Mouse (Mus musculus) forebrain, embryonic 11.5 days (tissue): ENCODE data around the gene Ccnd3. TPM values are rescaled to one million over a fixed set of nuclear protein-coding genes. Genes with fewer than 3 reads are reported as not detected.

Experiments
- ATAC-seq: fragments of 200-750 bp; cut with Nextera tagmentation; replicated peaks from 2 replicates; pipeline ENCODE4 v1.8.0; 2017; ENCODE audit warnings: moderate TSS enrichment; ENCODE audit not compliant: low FRiP score
- DNase-seq: peaks from one replicate; pipeline ENCODE4 v3.0.0-alpha.2; 2017; ENCODE audit warnings: low spot score
- H3K27ac ChIP-seq: fragments of 300-500 bp; sonication (generic); 2 replicates; pipeline ENCODE4 v1.5.1; 2014; ENCODE audit warnings: low read depth, low read length
- H3K27me3 ChIP-seq: fragments of 300-500 bp; sonication (generic); 2 replicates; pipeline ENCODE4 v1.6.1; 2014; ENCODE audit warnings: mild to moderate bottlenecking, low read length, mixed read lengths; ENCODE audit not compliant: control insufficient read depth, insufficient read depth
- H3K36me3 ChIP-seq: fragments of 300-500 bp; sonication (generic); 2 replicates; pipeline ENCODE4 v1.6.1; 2014; ENCODE audit warnings: mild to moderate bottlenecking, low read length, moderate library complexity, mixed read lengths; ENCODE audit not compliant: control insufficient read depth, insufficient read depth
- H3K4me1 ChIP-seq: fragments of 300-500 bp; sonication (generic); replicated peaks from 2 replicates; pipeline ENCODE4 v1.6.1; 2014; ENCODE audit warnings: low read length, mixed read lengths; ENCODE audit not compliant: control insufficient read depth, insufficient read depth
- H3K4me2 ChIP-seq: fragments of 300-500 bp; sonication (generic); 2 replicates; pipeline ENCODE4 v1.6.1; 2014; ENCODE audit warnings: low read depth, mild to moderate bottlenecking, low read length, moderate library complexity, mixed read lengths; ENCODE audit not compliant: severe bottlenecking
- H3K4me3 ChIP-seq: fragments of 300-500 bp; sonication (generic); 2 replicates; pipeline ENCODE4 v1.5.1; 2014; ENCODE audit warnings: low read depth, low read length
- H3K9ac ChIP-seq: fragments of 300-500 bp; sonication (generic); 2 replicates; pipeline ENCODE4 v1.6.1; 2014; ENCODE audit warnings: low read length
- H3K9me3 ChIP-seq: fragments of 300-500 bp; sonication (generic); 2 replicates; pipeline ENCODE4 v1.6.1; 2016; ENCODE audit warnings: low read length, mixed read lengths; ENCODE audit not compliant: control insufficient read depth
- WGBS: fragments of 180-500 bp; shearing (Covaris S2); extraction: QIAGEN DNeasy Blood & Tissue Kit; methylation state at CpG from one replicate; pipeline ENCODE4 v1.1.7; 2014; 5-methylcytosine and 5-hydroxymethylcytosine counted together
- polyA plus RNA-seq: library from polyadenylated mRNA; unstranded; fragments of >200 nt; fragmentation: Nextera tagmentation; extraction: Ambion mirVana; gene quantifications from 2 replicates; pipeline ENCODE4 v1.2.1, GENCODE M21; 2014

Gene Ccnd3
- polyA plus RNA-seq, 1 experiment from 2014 or later: 253 TPM

- Histone ChIP-seq H3K4me2 (no peak overlapping the region), H3K4me1 (peaks cover 9% of the 10 kb centered on the region; the same call in 1 of the 2 replicates), H3K27ac (no peak overlapping the region), H3K9ac (no peak overlapping the region), H3K4me3 (no peak overlapping the region), H3K27me3 (no peaks in the 10 kb centered on the region), H3K9me3 (no peaks in the 10 kb centered on the region), H3K36me3 (no peaks in the 10 kb centered on the region)
- ATAC-seq (no peak), DNase-seq (no peak)
Measured at GRCm38 (mm10) chr17:47503689-47504088, 1.2 kb upstream of the Ccnd3 start.

GRCm38 (mm10) chr17:47504228-47504627 lies 623 bp upstream of the Ccnd3 start:
- H3K4me2 ChIP-seq: peak overlapping the region; percentile 55
- H3K27me3 ChIP-seq: no peaks in the 10 kb centered on the region
- no peak overlapping the region for H3K9ac ChIP-seq
- no peak overlapping the region for H3K27ac ChIP-seq
- WGBS: 75% methylated on average over 5 of the region's 5 CpGs
- H3K4me1 ChIP-seq: peaks cover 9% of the 10 kb centered on the region; the same call in 1 of the 2 replicates
- no peak overlapping the region; the same call in 1 of the 2 replicates for H3K4me3 ChIP-seq
- H3K9me3 ChIP-seq: no peaks in the 10 kb centered on the region
- H3K36me3 ChIP-seq: no peaks in the 10 kb centered on the region
- ATAC-seq (no peak), DNase-seq (no peak)

- Histone ChIP-seq H3K27me3 (no peaks in the 10 kb centered on the region), H3K27ac (no peak overlapping the region), H3K9me3 (no peaks in the 10 kb centered on the region), H3K4me3 (no peak overlapping the region; the same call in 1 of the 2 replicates), H3K4me2 (peak overlapping the region; percentile 55), H3K9ac (no peak overlapping the region), H3K36me3 (no peaks in the 10 kb centered on the region), H3K4me1 (peaks cover 11% of the 10 kb centered on the region; the same call in 1 of the 2 replicates)
- no peak for ATAC-seq
- WGBS: 71% methylated on average over 2 of the region's 2 CpGs
- no peak for DNase-seq
Measured at GRCm38 (mm10) chr17:47505566-47505965, 715 bp downstream of the Ccnd3 start.

- ATAC-seq (no peak), DNase-seq (no peak)
- peaks cover 13% of the 10 kb centered on the region; the same call in 1 of the 2 replicates for H3K4me1 ChIP-seq
- H3K4me2 ChIP-seq: no peak overlapping the region
- no peak overlapping the region for H3K4me3 ChIP-seq
- H3K36me3 ChIP-seq: no peaks in the 10 kb centered on the region
- no peaks in the 10 kb centered on the region for H3K9me3 ChIP-seq
- no peak overlapping the region for H3K27ac ChIP-seq
- H3K27me3 ChIP-seq: no peaks in the 10 kb centered on the region
- no peak overlapping the region for H3K9ac ChIP-seq
- 96% methylated on average over 1 of the region's 1 CpGs for WGBS
Measured at GRCm38 (mm10) chr17:47506042-47506441, 1.2 kb downstream of the Ccnd3 start.

- Histone ChIP-seq H3K27ac (no peak overlapping the region), H3K9ac (no peak overlapping the region), H3K36me3 (no peaks in the 10 kb centered on the region), H3K4me2 (no peak overlapping the region), H3K9me3 (no peaks in the 10 kb centered on the region), H3K27me3 (no peaks in the 10 kb centered on the region), H3K4me1 (peaks cover 13% of the 10 kb centered on the region), H3K4me3 (no peak overlapping the region)
- DNase-seq: no peak
- ATAC-seq: no peak
- 89% methylated on average over 4 of the region's 4 CpGs for WGBS
Measured at GRCm38 (mm10) chr17:47506697-47507096, 1.8 kb downstream of the Ccnd3 start.

GRCm38 (mm10) chr17:47507523-47507922 lies 2.7 kb downstream of the Ccnd3 start:
- Histone ChIP-seq H3K27me3 (no peaks in the 10 kb centered on the region), H3K4me2 (no peak overlapping the region), H3K36me3 (no peaks in the 10 kb centered on the region), H3K9ac (no peak overlapping the region), H3K27ac (no peak overlapping the region), H3K4me1 (peaks cover 13% of the 10 kb centered on the region), H3K9me3 (no peaks in the 10 kb centered on the region), H3K4me3 (no peak overlapping the region)
- ATAC-seq (no peak), DNase-seq (no peak)
- WGBS: 81% methylated on average over 2 of the region's 2 CpGs

- Histone ChIP-seq H3K4me2 (no peak overlapping the region), H3K27me3 (no peaks in the 10 kb centered on the region), H3K9me3 (no peaks in the 10 kb centered on the region), H3K27ac (no peak overlapping the region), H3K4me3 (no peak overlapping the region), H3K4me1 (peaks cover 13% of the 10 kb centered on the region), H3K9ac (no peak overlapping the region), H3K36me3 (no peaks in the 10 kb centered on the region)
- DNase-seq (no peak), ATAC-seq (no peak)
- WGBS: 68% methylated on average over 12 of the region's 12 CpGs
Measured at GRCm38 (mm10) chr17:47508012-47508608, 3.3 kb downstream of the Ccnd3 start.

- peaks cover 13% of the 10 kb centered on the region for H3K4me1 ChIP-seq
- no peak overlapping the region for H3K9ac ChIP-seq
- H3K27ac ChIP-seq: no peak overlapping the region
- H3K4me2 ChIP-seq: no peak overlapping the region
- no peak overlapping the region for H3K4me3 ChIP-seq
- DNase-seq (no peak), ATAC-seq (no peak)
- 69% methylated on average over 9 of the region's 9 CpGs for WGBS
- H3K9me3 ChIP-seq: no peaks in the 10 kb centered on the region
- no peaks in the 10 kb centered on the region for H3K36me3 ChIP-seq
- H3K27me3 ChIP-seq: no peaks in the 10 kb centered on the region
Measured at GRCm38 (mm10) chr17:47509031-47509705, 4.3 kb downstream of the Ccnd3 start.
